Mouse (Mus musculus) spleen, postnatal 14 days (tissue): ENCODE measurements around the gene Prb1.
"Not testable (repeated sequence)": the region's sequence is repeated elsewhere in the genome, so short reads cannot be mapped to it uniquely, and the experiment has no call there.

ENCODE experiments used
- DNase-seq, 2 experiments: peaks; one replicate each; pipeline ENCODE4 v3.0.0; 2021 to 2022; ENCODE audit warnings: low spot score in 2 of 2

The Prb1 gene

GRCm38 (mm10) chr6:132210421-132210820 is at the start of gene Prb1:
Gene Prb1, minus strand, starts transcription at chr6:132210521.
- DNase-seq, result not testable (repeated sequence)
